Mouse (Mus musculus) mouse trophoblast stem cell (cell line): ENCODE results near the gene 2410004B18Rik.

Source experiments
- in situ Hi-C, 2 experiments: fragments of 300-500 bp; cut with MseI, MboI; formaldehyde crosslinking; loops; 2 replicates in 1 of 2; 3 replicates in 1 of 2; pipeline ENCODE4 v1.15.1; 2025

Gene 2410004B18Rik

DNA sequence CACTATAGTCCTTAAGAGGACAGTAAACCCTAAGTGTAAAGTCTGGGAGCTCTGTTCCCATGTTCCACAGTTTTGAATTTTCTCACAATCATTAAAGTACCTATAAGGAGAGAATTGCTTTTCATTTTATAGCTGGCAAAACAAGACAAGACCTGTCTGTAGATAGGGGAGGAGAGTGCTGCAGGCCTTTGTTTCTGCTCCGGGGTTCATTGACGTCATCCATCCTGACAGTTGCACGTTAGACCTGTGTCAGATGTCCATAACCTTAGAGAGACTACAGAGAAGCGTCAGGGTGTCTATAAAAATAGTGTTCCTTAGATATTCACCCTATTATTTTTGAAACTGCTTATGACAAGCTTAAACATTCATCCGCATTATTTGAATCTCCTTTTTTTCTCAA, 12.3 kb upstream of the 2410004B18Rik start:
- in situ Hi-C loops, result no loop called here

DNA sequence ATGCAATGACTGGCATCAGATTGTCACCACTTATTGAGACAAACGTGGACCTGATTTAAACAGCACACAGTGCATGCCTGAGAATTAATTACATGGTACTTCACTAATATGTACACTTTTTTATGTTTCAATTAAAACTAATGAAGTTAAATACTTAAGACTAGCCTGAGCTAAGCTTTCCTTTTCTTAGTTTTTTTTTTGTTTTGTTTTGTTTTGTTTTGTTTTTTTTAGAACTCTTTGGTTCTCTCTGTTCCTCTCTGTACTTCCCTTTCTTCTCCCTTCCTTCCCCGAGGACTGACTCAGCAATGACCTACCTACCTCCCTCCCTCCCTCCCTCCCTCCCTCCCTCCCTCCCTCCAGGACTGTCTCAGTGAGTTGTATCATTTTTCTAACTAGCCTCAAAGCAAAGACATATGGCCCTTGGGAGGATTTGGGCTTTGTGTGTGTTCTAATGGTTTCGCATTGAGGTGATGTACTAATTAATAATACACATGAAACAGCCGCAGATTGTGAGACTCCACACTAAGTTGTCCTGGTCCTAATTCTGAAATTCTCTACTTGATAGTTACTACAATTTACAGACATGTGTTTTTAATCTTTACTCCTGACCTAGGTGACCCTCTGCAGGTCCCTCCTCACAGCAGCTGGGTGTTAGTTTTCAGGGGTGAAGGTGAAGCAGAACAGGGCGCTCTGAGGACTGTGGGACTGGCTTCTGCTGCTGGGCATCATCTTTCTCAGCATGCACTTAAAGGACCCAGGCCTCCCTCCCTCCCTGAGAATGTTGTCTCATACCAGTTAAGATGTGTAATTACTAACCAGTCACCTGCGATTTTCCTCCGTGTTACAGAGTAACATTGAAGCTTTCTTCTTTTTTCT, 8.1 kb upstream of the 2410004B18Rik start:
- in situ Hi-C loops, result no loop called here

DNA sequence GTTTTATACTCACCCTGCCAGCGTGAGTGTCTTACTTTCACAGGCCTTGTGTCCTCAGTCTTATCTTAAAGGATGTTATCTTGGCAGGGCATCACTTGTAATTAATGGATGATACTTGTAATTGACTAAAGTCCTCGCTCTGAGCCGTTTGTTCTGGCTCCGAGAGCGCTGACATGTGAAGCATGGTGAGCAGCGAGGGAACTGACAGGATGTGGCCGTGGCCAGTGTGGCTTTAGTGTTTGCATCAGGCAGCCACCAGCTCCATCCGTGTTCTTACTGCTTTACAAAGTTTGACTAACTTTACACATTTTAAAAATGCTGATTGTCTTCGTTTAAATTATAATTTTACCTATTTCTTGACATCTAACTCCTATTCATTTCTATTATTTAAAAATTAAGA, 4.0 kb upstream of the 2410004B18Rik start:
- in situ Hi-C loops, result no loop called here

DNA sequence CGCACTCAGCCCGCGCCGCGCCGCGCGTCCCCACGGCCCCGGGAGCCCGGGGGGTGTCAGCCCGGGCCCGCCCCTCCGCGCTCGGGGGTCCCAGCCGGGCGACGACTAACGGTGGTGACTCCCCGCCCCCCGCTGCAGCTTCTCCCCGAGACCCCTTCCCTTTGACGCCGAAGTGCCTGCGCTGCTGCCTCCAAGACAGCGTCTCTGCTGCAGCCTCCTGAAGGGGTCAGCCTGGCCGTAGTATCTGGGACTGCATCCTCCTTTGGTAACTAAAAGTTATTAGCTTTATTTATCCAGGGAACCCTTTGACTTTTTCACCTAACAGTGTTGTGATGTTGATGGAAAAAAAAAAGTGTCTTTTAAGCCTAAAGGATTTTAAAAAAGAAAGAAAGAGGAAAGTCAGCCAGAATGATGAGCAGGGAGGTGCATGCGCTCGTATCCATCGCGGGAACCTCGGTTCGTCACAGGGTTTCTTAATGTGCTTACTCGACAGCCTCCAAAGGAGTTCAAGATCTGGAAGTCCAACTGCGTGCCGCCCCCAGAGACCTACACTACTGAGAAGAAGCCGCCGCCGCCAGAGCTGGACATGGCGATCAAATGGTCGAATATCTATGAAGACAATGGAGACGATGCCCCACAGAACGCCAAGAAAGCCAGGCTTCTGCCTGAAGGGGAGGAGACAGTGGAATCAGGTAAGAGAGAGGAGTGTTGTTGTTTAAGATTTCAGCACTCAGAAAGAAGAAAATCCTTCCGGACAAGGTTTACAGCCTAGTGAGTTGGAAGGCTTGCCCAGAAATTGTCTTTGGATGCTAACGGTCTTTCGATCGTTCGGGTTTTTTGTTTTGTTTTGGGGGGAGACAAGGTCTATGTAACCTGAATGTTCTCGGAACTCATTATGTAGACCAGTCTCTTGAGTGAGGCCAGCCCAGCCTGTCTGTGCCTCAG, 863 bp downstream of the 2410004B18Rik start:
- in situ Hi-C loops, result no loop called here

DNA sequence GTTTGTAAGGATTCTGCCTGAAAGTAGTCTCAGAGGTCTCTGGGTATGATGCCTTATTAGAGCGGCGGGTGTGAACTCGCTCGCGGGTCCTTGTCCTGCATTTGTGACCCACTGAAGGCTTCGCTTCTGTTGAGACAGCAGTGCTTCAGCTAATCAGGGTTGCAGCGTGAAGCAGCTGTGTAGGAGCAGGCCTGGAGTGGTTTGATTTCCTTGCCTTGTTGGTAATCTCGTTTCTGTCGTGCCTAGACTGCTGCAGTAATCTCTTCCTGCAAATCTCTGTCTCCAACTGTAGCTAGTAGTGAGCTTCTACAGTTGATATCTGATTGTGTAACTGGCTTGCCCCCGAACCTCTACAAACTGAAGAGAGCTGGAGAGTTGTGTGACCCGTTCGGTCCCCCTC, 1.6 kb downstream of the 2410004B18Rik start:
- in situ Hi-C loops, result no loop called here

DNA sequence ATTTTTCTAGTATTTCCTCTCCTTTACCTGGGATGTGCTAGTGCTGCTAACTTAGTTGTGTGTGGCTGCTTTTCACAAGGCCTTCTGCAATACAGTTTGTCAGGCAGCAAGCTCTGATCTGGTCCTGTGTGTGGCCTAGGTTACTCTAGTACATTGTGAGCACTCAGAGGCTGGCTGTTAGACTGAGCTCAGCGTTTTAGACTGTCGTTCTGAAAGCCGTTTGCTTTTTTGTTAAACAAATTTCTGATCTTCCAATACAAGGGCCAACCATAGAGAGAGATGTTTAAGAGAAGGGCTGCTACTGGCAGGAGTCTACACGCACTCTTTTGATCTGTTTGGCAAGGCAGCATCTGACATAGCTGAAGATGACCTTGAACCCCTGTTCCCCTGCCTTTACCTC, 2.2 kb downstream of the 2410004B18Rik start:
- in situ Hi-C loops, result no loop called here

DNA sequence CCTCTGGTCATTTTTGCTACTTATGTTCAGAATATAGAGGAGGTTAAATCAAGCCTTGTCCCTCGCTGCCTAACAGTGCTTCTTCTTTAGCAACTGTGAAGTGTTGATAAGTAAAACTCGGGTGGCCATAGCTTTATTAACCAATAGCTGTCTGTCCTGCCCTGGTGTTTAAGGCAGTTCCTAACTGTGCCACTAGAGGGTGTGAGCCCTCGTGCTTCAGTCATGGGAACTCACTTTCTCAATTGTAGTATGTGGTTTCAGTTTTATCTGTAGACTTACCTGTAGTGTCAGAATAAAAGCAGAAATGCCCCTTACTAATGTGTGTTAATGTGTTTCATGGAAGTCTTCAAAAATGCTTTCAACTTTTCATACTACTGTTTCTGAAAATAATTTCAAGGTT, 4.2 kb downstream of the 2410004B18Rik start:
- in situ Hi-C loops, result no loop called here

DNA sequence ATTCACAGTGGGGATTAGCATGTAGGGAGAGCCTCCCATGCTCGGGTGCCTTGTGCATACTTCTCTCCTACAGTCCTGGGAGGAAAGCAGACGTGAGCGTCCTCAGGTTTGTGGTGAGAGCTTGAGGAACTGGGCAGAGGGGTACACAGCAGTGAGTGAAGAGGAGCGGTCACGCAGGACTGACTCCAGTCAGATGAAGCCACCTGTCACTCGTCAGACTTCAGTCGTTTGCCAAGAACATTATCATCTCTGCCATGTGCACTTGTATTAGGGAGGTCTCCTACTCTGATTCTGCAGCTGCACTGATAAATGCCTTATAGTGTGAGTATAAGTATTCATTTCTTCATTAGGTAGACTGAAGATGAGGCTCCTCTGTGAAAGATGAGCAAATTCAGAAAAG, 6.5 kb downstream of the 2410004B18Rik start:
- in situ Hi-C loops, result no loop called here

DNA sequence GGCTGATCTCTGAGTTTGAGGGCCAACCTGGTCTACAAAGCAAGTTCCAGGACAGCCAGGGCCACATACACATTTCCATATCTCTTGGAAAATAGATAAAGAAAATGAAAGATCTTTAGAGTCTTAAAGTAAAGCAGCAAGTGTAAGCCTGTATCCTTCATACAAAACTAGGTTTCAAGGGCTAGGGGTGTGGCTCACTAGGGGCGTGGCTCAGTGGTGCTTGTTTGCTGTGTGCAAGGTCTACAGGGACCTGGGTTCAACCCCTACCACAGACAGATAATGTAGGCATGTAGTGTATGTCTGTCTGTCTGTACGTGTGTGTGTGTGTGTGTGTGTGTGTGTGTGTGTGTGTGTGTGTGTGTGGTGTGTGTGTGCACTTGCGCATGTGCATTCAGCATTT, 8.1 kb downstream of the 2410004B18Rik start:
- in situ Hi-C loops, result loop anchor here in 1 of 2 experiments (5.0 kb wide), 1 partner anchor 231 kb away; no protein-coding TSS in a partner anchor

DNA sequence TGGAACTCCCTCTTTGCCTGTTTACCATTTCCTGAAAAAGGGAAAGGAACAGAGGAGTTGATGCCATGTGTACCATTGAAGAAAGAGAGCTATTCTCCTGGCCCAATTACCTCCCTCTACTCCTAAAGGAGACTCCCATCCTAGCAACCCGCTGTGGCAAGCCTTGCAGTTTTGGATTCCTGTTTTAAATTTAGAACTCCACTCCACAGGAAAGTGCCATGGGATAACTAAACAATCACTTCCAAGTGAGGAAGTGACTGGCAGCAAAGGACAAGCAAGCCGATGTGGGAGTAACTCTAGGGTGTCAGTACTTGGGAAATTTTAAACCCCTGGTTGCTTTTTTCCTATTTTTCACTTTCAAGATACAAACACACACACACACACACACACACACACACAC, 8.8 kb downstream of the 2410004B18Rik start:
- in situ Hi-C loops, result loop anchor here in 1 of 2 experiments (5.0 kb wide), 1 partner anchor 231 kb away; no protein-coding TSS in a partner anchor

DNA sequence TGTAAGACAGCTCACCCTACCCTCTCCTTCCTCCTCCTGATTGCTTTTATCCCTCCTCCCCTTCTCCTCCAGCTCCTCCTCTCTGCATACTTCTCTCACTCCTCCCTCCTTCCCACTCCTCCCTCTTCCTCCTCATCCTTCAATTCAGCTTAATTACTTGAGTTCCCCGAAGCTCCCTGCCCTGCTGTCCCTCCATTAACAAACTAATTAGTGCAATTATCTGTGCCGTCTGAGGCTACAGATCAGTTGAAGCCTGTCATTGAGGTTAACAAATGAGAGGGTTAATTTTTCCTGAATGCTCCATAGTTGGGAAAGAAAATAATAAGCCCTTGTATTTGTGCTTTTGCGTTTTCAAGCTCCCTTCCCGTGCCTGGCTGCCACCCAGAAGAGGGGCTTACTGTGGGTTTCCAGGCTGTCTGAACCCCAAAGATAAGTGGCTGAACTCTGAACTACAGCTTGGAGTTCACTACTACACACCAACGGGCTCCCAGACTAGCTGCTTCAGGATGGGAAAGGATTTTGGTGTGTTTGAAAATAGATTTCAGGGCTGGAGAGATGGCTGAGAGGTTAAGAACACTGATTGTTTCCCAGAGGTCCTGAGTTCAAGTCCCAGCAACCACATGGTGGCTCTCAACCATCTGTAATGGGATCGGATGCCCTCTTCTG, 9.9 kb downstream of the 2410004B18Rik start:
- in situ Hi-C loops, result loop anchor here in 1 of 2 experiments (5.0 kb wide), 1 partner anchor 230 kb away; no protein-coding TSS in a partner anchor

DNA sequence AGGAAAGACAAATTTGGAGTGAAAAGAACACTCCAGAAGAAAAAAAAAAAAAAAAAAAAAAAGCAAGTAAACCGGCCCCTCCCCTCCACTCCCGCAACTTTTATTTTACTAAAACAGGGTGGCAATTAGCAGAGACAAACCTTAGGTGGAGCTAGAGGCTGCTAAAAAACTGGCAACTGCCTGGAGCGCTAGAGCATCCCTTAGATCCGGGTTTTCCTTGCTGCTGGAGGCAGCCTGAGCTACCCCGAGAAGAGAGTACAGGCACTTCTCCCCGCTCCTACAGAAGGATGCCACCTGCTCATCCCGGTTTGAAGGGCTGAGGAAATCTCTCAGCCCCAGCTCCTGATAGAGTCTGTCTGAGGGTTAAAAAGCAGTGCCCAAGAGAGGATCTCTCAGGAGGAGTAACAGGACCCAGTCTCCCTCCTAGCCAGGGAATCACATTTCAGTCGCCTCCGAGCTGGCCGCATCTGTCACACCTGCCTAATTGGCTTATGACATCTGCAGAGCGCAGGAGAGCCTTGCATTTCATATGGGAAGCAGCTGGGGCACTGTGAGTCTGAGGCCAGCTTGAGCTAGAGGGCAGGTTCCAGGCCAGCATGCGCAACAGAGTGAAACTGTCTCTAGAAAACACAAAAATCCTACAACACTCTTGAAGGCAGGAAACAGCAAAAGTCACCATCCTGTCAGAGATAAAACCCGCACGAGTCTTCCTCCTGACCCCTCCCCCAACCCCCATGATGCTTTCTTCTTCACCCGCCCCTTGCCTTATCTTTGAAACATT, 12.4 kb downstream of the 2410004B18Rik start:
- in situ Hi-C loops, result loop anchor here in 1 of 2 experiments (10.0 kb wide), 1 partner anchor 225 kb away; no protein-coding TSS in a partner anchor

DNA sequence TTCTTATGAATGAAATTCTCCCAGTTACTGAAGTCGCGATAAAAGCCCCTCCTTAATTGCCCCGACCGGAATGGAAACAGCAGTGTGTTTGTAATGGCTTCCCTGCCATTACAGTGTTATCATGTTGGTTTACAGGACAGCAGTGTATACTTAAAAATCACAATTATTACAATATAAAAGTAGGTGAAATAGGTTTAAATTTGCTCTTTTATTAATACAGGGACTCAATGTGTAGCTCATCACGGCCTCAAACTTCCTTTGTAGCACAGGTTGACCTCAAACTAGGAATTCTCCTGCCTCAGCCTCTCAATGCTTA, 13.0 kb downstream of the 2410004B18Rik start:
- in situ Hi-C loops, result loop anchor here in 1 of 2 experiments (10.0 kb wide), 1 partner anchor 224 kb away; no protein-coding TSS in a partner anchor

DNA sequence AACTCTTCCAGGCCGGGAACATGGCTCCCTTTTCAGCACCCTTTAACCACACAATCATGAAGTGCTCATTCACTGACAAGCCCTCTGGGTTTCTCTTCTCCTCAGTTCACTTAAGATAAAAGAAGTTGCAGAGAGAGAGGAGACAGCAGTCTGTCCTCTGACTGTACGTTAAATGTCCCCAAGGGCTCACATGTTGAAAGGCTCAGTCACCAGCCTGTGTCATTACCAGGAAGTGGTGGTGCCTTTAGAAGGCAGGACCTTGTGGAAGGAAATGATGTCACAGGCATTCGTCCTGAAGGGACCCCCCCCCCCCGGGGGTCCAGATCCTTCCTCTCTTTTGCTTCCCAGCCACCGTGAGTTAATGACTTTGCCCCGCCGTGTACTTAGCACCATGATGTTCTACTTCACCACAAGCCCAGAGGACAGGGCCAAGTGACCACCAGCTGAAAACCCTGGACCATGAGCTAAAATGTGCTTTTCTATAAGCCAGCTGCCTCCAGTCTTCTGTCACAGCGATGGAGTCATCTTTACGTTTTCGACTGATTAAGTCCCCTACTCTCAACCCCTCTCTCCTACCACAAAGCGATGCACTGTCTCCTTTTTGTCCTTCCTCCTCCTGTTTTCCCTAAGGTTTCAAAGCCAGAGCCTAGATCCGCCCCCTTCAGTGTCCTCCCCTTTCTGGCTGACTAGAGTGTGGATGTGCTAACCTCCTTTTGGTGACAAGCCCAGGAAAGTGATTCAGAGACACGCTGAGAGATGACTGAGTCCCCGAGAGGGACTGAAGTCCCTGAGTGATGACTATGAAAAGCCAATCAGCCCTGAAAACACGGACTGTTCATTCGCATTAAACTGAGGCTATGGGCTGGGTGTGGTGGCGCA, 13.7 kb downstream of the 2410004B18Rik start:
- in situ Hi-C loops, result loop anchor here in 1 of 2 experiments (10.0 kb wide), 1 partner anchor 223 kb away; no protein-coding TSS in a partner anchor

DNA sequence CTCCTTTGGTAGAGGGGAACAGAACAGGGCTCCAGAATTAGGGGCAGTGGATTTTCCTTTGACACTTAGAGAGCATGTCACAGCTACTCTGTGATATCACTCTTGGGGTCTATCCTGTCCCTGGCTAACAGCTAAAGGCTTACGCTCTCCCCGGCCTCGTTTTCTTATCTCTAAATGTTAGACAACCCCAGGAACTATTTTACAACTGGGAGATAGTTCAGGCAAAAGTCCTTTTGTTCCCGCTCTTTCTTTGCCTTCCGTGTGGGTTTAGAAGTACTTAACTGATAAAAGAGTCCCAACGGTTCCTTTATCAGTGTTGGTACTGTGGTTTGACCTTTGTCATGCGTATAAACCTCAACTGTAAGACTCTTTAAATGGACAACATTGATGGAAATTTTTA, 15.1 kb downstream of the 2410004B18Rik start:
- in situ Hi-C loops, result loop anchor here in 1 of 2 experiments (10.0 kb wide), 1 partner anchor 222 kb away; no protein-coding TSS in a partner anchor

DNA sequence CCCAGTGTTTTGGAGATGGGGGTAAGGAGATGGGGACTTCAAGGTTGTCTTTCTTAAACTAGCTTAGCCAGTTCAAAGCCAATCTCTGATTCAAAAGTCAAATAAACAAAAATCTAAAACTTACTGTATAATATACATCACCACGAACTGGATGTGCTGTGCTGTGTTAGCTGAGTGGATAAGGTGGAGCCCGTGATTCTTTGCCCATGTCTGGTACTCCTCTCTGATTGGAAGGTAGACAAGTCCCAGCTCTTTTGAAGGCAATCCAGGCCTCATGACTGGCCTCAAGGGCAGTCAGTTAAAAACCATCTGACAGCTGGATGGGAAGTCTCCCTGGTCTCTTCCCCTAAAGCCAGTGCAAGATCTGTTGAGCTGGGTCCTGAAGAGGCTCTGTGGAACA, 15.6 kb downstream of the 2410004B18Rik start:
- in situ Hi-C loops, result loop anchor here in 1 of 2 experiments (10.0 kb wide), 1 partner anchor 221 kb away; no protein-coding TSS in a partner anchor

DNA sequence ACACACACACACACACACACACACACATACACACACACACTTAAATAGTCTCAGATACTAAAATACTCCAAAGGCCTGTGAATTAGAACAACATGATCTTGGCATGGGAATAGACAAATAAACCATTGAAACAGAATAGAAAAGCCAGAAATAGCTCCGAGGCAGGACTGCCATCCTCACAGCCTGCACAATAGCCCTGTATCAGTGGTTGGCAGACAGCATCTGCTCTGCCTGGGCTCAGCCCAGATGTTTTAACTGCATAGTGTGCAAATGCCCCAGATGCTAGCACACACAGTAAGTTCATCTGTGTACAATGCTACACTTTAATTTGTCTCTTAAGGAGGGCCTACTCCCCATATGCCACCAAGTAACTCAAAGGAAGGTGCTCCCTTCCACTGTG, 22.0 kb downstream of the 2410004B18Rik start:
- in situ Hi-C loops, result loop anchor here in 1 of 2 experiments (10.0 kb wide), 1 partner anchor 215 kb away; no protein-coding TSS in a partner anchor

DNA sequence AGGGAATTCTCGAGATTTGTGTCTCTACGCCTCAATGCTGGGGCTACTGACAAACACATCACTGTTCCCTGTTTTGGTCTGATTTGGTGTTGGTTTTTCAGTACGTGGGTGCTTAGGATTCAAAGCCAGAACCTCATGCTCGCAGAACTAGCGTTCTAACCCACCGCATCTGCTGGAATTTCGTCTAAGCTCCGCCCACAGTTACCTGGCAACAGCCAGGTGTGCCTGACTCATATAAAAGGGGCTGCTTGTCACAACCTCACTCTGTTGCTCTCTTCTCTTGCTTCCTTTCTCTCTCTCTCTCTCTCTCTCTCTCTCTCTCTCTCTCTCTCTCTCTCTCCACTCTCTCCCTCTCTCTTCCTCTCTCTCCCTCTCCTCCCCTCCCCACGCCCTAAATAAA, 24.6 kb downstream of the 2410004B18Rik start:
- in situ Hi-C loops, result no loop called here
